Comparison of ENCODE assay signal across 16 mouse cellular contexts in the genomic region with DNA sequence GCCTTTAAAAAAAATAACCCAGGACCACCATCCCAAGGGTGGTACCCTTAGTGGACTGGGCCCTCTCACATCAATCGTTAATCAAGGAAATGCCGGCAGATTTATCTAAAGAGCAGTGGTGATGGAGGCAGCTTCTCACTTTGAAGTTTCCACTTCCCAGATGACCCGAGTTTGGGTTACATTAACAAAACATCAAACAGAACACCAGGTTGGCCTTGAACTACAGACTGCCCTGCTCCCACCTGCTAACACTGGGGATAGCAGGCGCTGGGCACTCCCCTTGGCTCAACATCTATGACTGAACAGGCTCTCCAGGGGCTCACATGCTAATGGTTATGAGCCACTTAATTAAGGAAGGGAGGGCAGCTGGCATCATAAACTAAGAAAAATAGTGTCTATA.
"Had no signal": no experiment of that assay in that cellular context is flagged by ENCODE, and none has a peak within 500 bp of the region (broad histone marks: within the 10 kb centered on the region; RNA-seq: fewer than 3 reads in every experiment).

No protein-coding gene starts in this region.

- H3K27me3 ChIP-seq: neural tube, embryonic 13.5 days; neural tube, embryonic 15.5 days; stomach, embryonic 15.5 days had no signal

- H3K27ac ChIP-seq: neural tube, embryonic 13.5 days; neural tube, embryonic 15.5 days; stomach, embryonic 15.5 days; stomach, postnatal 0 days had no signal

- H3K9ac ChIP-seq: neural tube, embryonic 13.5 days; neural tube, embryonic 15.5 days; stomach, embryonic 15.5 days had no signal

- H3K36me3 ChIP-seq: neural tube, embryonic 13.5 days; neural tube, embryonic 15.5 days; stomach, embryonic 15.5 days had no signal

- H3K4me3 ChIP-seq: neural tube, embryonic 13.5 days; neural tube, embryonic 15.5 days; stomach, embryonic 15.5 days had no signal

- DNase-seq: retina, postnatal 1 day; right cerebral cortex, adult 18-20 months; right cerebral cortex, postnatal 14 days; right cerebral cortex, postnatal 25 days; right cerebral cortex, postnatal 4 days; spleen, adult 18-20 months; thymus, adult 18-20 months; thymus, adult 2 months; thymus, postnatal 14 days; thymus, postnatal 25 days; thymus, postnatal 36 days; thymus, postnatal 4 days had no signal

- H3K4me1 ChIP-seq: neural tube, embryonic 13.5 days; neural tube, embryonic 15.5 days; stomach, embryonic 15.5 days had no signal
